Mouse (Mus musculus) MEL (cell line): ENCODE measurements around the gene Msi2. TPM values are rescaled to one million over a fixed set of nuclear protein-coding genes. Genes with fewer than 3 reads are reported as not detected.

Experiments
- DNase-seq: peaks from one replicate; pipeline ENCODE4 v3.0.0; 2011; ENCODE audit warnings: low read depth, low spot score
- H3K27ac ChIP-seq: 2 replicates; pipeline ENCODE4 v1.5.1; 2012; ENCODE audit warnings: low read depth, mild to moderate bottlenecking, control low read depth, low read length, moderate library complexity; ENCODE audit not compliant: control insufficient read depth
- H3K27me3 ChIP-seq, 2 experiments: fragments of 150-350 bp in 1 of 2; sonication (generic) in 1 of 2; 2 replicates each; pipeline ENCODE4 v1.6.1; 2012; ENCODE audit warnings: low read length in 2 of 2, mild to moderate bottlenecking in 2 of 2, improper control_type of control experiment in 1 of 2, moderate library complexity in 1 of 2; ENCODE audit not compliant: insufficient read depth in 2 of 2, control insufficient read depth in 1 of 2
- H3K36me3 ChIP-seq, 2 experiments: 2 replicates each; pipeline ENCODE4 v1.6.1; 2012 to 2014; ENCODE audit warnings: low read length in 2 of 2, improper control_type of control experiment in 1 of 2, inconsistent platforms in 1 of 2, mild to moderate bottlenecking in 1 of 2; ENCODE audit not compliant: insufficient read depth in 2 of 2, control insufficient read depth in 1 of 2
- H3K4me1 ChIP-seq, 2 experiments: fragments of 150-350 bp in 1 of 2; sonication (generic) in 1 of 2; 2 replicates each; pipeline ENCODE4 v1.6.1; 2012; ENCODE audit warnings: low read length in 2 of 2, improper control_type of control experiment in 1 of 2, mild to moderate bottlenecking in 1 of 2; ENCODE audit not compliant: insufficient read depth in 2 of 2, control insufficient read depth in 1 of 2
- H3K4me3 ChIP-seq, 2 experiments: fragments of 150-350 bp in 1 of 2; sonication (generic) in 1 of 2; 2 replicates each; pipeline ENCODE4 v1.5.1; 2012; ENCODE audit warnings: low read depth in 2 of 2, low read length in 2 of 2, mild to moderate bottlenecking in 2 of 2, moderate library complexity in 2 of 2, control low read depth in 1 of 2, improper control_type of control experiment in 1 of 2; ENCODE audit not compliant: control insufficient read depth in 1 of 2, insufficient read depth in 1 of 2
- H3K79me2 ChIP-seq: 2 replicates; pipeline ENCODE4 v1.6.1; 2012; ENCODE audit warnings: mild to moderate bottlenecking, low read length, moderate library complexity; ENCODE audit not compliant: control insufficient read depth, poor library complexity, insufficient read depth
- H3K9ac ChIP-seq: 2 replicates; pipeline ENCODE4 v1.6.1; 2012; ENCODE audit warnings: low read depth, mild to moderate bottlenecking, control low read depth, low read length, moderate library complexity; ENCODE audit not compliant: control insufficient read depth, poor library complexity, severe bottlenecking
- H3K9me3 ChIP-seq: fragments of 150-350 bp; sonication (generic); replicated peaks from 2 replicates; pipeline ENCODE4 v1.6.1; 2012; ENCODE audit warnings: mild to moderate bottlenecking, low read length, improper control_type of control experiment, moderate library complexity; ENCODE audit not compliant: insufficient read depth
- CTCF ChIP-seq, 3 experiments: IDR thresholded peaks in 2 of 3; conservative IDR thresholded peaks in 1 of 3; 2 replicates each; pipeline ENCODE4 v1.5.1; 2011 to 2012; ENCODE audit warnings: low read length in 3 of 3, low read depth in 2 of 3, mild to moderate bottlenecking in 2 of 3, improper control_type of control experiment in 1 of 3, inconsistent platforms in 1 of 3, mixed read lengths in 1 of 3, moderate library complexity in 1 of 3; ENCODE audit not compliant: control insufficient read depth in 1 of 3, insufficient read depth in 1 of 3, poor library complexity in 1 of 3, severe bottlenecking in 1 of 3
- ELF1 ChIP-seq: IDR thresholded peaks from 2 replicates; pipeline ENCODE4 v1.6.1; 2014; ENCODE audit warnings: low read depth, mild to moderate bottlenecking, inconsistent platforms, low read length, improper control_type of control experiment, moderate library complexity
- ETS1 ChIP-seq: IDR thresholded peaks from 2 replicates; pipeline ENCODE4 v1.6.1; 2012; ENCODE audit warnings: low read depth, mild to moderate bottlenecking, inconsistent platforms, low read length, improper control_type of control experiment, moderate library complexity
- HCFC1 ChIP-seq: IDR thresholded peaks from 2 replicates; pipeline ENCODE4 v1.6.1; 2012; ENCODE audit warnings: low read depth, mild to moderate bottlenecking, inconsistent platforms, low read length, improper control_type of control experiment, moderate library complexity
- KAT2A ChIP-seq: conservative IDR thresholded peaks from 2 replicates; pipeline ENCODE4 v1.6.1; 2012; ENCODE audit warnings: low read depth, low read length, improper control_type of control experiment, inconsistent platforms
- MAZ ChIP-seq: IDR thresholded peaks from 2 replicates; pipeline ENCODE4 v1.6.1; 2012; ENCODE audit warnings: low read depth, mild to moderate bottlenecking, inconsistent platforms, low read length, improper control_type of control experiment
- MYB ChIP-seq: IDR thresholded peaks from 2 replicates; pipeline ENCODE4 v1.6.1; 2011; ENCODE audit warnings: mild to moderate bottlenecking, low read depth, low read length, improper control_type of control experiment
- POLR2AphosphoS5 ChIP-seq: IDR thresholded peaks from 2 replicates; pipeline ENCODE4 v1.6.1; 2012; ENCODE audit warnings: low read depth, borderline replicate concordance, mild to moderate bottlenecking, inconsistent platforms, low read length, moderate library complexity, mixed read lengths
- RAD21 ChIP-seq: IDR thresholded peaks from 2 replicates; pipeline ENCODE4 v1.6.1; 2011; ENCODE audit warnings: mild to moderate bottlenecking, low read depth, low read length, improper control_type of control experiment
- RCOR1 ChIP-seq: IDR thresholded peaks from 2 replicates; pipeline ENCODE4 v1.6.1; 2012; ENCODE audit warnings: low read depth, mild to moderate bottlenecking, inconsistent platforms, low read length, improper control_type of control experiment
- UBTF ChIP-seq: IDR thresholded peaks from 2 replicates; pipeline ENCODE4 v1.6.1; 2012; ENCODE audit warnings: low read depth, mild to moderate bottlenecking, inconsistent platforms, low read length, improper control_type of control experiment, moderate library complexity, borderline replicate concordance; ENCODE audit not compliant: insufficient read depth
- ZC3H11A ChIP-seq: IDR thresholded peaks from 2 replicates; pipeline ENCODE4 v1.6.1; 2012; ENCODE audit warnings: low read depth, mild to moderate bottlenecking, inconsistent platforms, low read length, improper control_type of control experiment
- ZMIZ1 ChIP-seq: IDR thresholded peaks from 2 replicates; pipeline ENCODE4 v1.6.1; 2012; ENCODE audit warnings: low read depth, mild to moderate bottlenecking, inconsistent platforms, low read length, improper control_type of control experiment, moderate library complexity
- ZNF384 ChIP-seq: IDR thresholded peaks from 2 replicates; pipeline ENCODE4 v1.6.1; 2012; ENCODE audit warnings: low read depth, mild to moderate bottlenecking, inconsistent platforms, low read length, improper control_type of control experiment
- polyA plus RNA-seq, 2 experiments: library from polyadenylated mRNA; stranded (reverse) in 1 of 2; unstranded in 1 of 2; fragments of >175 nt in 1 of 2; fragments of >200 nt in 1 of 2; gene quantifications; 2 replicates each; pipeline versions ENCODE4 v1.2.1 to v1.2.4; 2012; ENCODE audit warnings: low replicate concordance in 2 of 2, low read depth in 1 of 2; ENCODE audit not compliant: insufficient read length in 2 of 2, insufficient read depth in 1 of 2, missing spikeins in 1 of 2
- total RNA-seq: library from RNA; depleted of rRNA; stranded (reverse); fragments of 300-350 nt; gene quantifications from 2 replicates; pipeline ENCODE4 v1.2.3, GENCODE M21; 2012

Msi2 gene
- total and polyA plus RNA-seq, 3 experiments, result 16.2 to 29.7 TPM; not detected in 1

DNA sequence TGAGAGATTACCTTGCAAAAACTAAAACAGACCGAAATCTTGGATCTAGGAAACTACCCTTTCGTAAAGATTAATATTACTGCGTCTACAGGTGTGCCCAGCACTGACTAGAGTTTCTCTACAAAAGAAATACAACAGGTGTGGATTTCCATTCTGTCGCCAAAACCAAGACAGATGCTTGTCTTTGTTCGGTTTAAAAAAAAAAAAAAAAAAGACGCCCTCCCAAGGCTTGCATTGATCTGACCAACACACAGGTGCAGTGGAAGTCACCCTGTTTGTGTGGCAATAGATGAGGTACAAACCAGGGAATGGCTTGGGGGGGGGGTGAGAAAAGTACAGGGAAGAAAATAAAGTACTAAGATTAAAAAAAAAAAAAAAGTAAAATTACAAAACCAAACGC, 4.2 kb downstream of the Msi2 start:
- H3K36me3 ChIP-seq, result peaks cover 2 to 10% of the 10 kb centered on the region in 2 experiments; a peak in 3 of 4 replicates

GRCm38 (mm10) chr11:88713479-88713878, 4.8 kb downstream of the Msi2 start:
- H3K36me3 ChIP-seq, result peaks cover 2 to 10% of the 10 kb centered on the region in 2 experiments; a peak in 3 of 4 replicates
- no peaks in the 10 kb centered on the region for H3K27me3 ChIP-seq
- H3K79me2 ChIP-seq, result peaks cover 11% of the 10 kb centered on the region
- H3K4me1 ChIP-seq, result peaks cover 2 to 5% of the 10 kb centered on the region in 2 experiments; a peak in 2 of 4 replicates
- no peak overlapping the region for H3K27ac ChIP-seq
- H3K9ac ChIP-seq, result no peak overlapping the region
- TF ChIP-seq ZC3H11A (no peak), RCOR1 (no peak), ELF1 (no peak), MAZ (no peak), POLR2AphosphoS5 (no peak), MYB (no peak)
- H3K9me3 ChIP-seq, result no peaks in the 10 kb centered on the region
- no peak overlapping the region for H3K4me3 ChIP-seq
- DNase-seq, result no peak

More for the DNA sequence above, 4.2 kb downstream of the Msi2 start:
- Histone ChIP-seq H3K27me3 (no peaks in the 10 kb centered on the region), H3K9ac (no peak overlapping the region), H3K27ac (no peak overlapping the region), H3K79me2 (peaks cover 14% of the 10 kb centered on the region), H3K4me3 (no peak overlapping the region), H3K4me1 (peaks cover 2 to 5% of the 10 kb centered on the region in 2 experiments; a peak in 2 of 4 replicates), H3K9me3 (no peaks in the 10 kb centered on the region)
- no peak for DNase-seq
- TF ChIP-seq ETS1, result no peak
- TF ChIP-seq HCFC1, result no peak
- no peak for TF ChIP-seq ZMIZ1
- TF ChIP-seq KAT2A, result no peak
- TF ChIP-seq ZNF384, result peak; percentile 14; the same call in 1 of the 2 replicates
- no peak for TF ChIP-seq UBTF
- no peak for TF ChIP-seq RAD21
- TF ChIP-seq CTCF (IDR thresholded peaks at IDR 0.05 in 2 of 3, conservative IDR thresholded peaks at IDR 0.05 in 1 of 3; ENCODE audit: control insufficient read depth in 1 of 3, insufficient read depth in 1 of 3, low read depth in 2 of 3, low read length in 3 of 3, poor library complexity in 1 of 3, severe bottlenecking in 1 of 3), result no peak
